Mouse (Mus musculus): ENCODE measurements at regions not wholly inside any gene's neighbourhood (a gene's known extent, or its start where the extent isn't known, plus 50 kb on each side); places are given as distances from the start of the nearest gene placed in this dataset.

DNA sequence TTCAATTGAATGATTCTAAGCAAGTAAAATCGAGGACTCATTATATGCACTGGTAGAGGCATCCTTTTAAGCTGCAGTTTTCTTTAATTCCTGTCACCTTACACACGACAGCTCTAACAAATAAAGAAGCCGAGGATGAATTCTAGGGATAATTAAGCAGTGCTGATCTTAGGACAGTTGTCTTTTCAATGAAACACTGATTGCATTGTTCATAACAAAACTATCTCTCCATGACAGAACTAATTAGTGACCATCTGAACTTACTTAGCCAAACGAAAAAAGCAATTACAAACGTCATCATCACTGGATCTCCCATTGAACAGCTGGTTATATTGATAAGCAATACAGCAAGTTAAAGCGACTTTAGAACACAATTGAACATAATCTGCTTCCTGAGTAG lies 1579.7 kb upstream of the G6pd2 start:
- no peak for TF ChIP-seq CTCF (conservative IDR thresholded peaks at IDR 0.05; ENCODE audit: low read length)
- no peak for TF ChIP-seq POU5F1 (IDR thresholded peaks at IDR 0.05; ENCODE audit: borderline replicate concordance, low read length)
- TF ChIP-seq NANOG (IDR thresholded peaks at IDR 0.05; ENCODE audit: borderline replicate concordance, low read length) = no peak

Measured in E14TG2a.4 (cell line).